Mouse (Mus musculus): ENCODE results near the gene Mknk2. TPM values are rescaled to one million over a fixed set of nuclear protein-coding genes. Genes with fewer than 3 reads are reported as not detected.
A peak's percentile ranks its signal among the peaks of the same experiment; 100 is the strongest.

Gene Mknk2
- polyA plus RNA-seq, 1 experiment from 2014 or later: 46.1 TPM

DNA sequence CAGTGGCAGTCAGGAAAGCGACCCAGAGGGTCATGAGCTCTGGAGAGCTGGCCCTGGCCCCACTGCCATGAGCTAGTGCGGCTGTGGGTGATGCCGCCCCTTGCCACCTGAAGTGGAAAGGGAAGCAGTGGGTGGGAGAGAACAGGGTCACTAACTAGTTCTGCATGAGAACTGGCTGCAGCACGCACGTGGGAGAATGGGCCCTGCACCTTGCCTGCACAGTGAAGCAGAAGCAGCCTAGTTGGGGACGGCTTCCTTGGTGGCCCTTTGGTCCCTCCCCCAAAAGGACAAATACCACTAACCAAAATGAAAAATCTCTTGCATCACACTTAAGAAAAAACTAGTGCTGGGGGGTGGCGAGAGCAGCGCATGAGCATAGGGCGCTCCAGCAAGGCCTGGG lies 20.7 kb upstream of the Mknk2 start:
- no peak for DNase-seq
- no peak overlapping the region for H3K4me3 ChIP-seq (ENCODE audit: low read depth, low read length)
- H3K27ac ChIP-seq (ENCODE audit: low read depth): peak overlapping the region; percentile 80; the same call in 1 of the 2 replicates
- no peak for TF ChIP-seq EP300 (IDR thresholded peaks at IDR 0.05; ENCODE audit: low read depth)
- no peak for TF ChIP-seq CTCF (IDR thresholded peaks at IDR 0.05; ENCODE audit: low read depth)
- ATAC-seq: no peak
- peaks cover 10% of the 10 kb centered on the region for H3K36me3 ChIP-seq (replicated peaks; ENCODE audit: insufficient read depth, low read length)
- 59% methylated on average over 9 of the region's 9 CpGs for WGBS (ENCODE audit: insufficient replicate concordance)
- peak overlapping the region; percentile 61 for H3K9ac ChIP-seq (replicated peaks)
- peaks cover 85% of the 10 kb centered on the region for H3K4me1 ChIP-seq (ENCODE audit: insufficient read depth)
- H3K9me3 ChIP-seq (ENCODE audit: low read length): no peaks in the 10 kb centered on the region
- no peaks in the 10 kb centered on the region for H3K27me3 ChIP-seq (ENCODE audit: insufficient read depth, low read length)
- H3K4me2 ChIP-seq (ENCODE audit: low read depth, low read length): peak overlapping the region; percentile 65

DNA sequence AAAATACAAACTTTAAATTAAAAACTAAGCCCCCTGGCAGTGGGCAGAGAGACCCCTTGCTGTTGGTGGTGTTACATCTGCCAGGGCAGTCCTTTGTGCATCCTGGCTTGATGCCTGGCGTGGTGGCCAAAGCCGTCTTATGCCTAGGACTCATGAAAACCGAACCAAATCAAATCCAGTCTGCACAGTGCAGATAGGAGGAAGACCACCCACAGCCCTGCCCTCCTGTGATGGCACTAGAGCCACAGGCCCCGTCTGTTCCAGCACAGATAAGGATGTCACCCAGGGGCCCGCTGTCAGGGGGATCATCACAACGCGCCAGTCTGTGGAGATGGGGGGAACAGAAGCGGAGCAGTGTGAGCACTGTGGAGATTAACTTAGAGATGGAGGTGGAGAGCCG lies 19.9 kb upstream of the Mknk2 start:
- WGBS (ENCODE audit: insufficient replicate concordance): 41% methylated on average over 9 of the region's 9 CpGs
- Histone ChIP-seq H3K4me1 (ENCODE audit: insufficient read depth) (peaks cover 85% of the 10 kb centered on the region), H3K27ac (ENCODE audit: low read depth) (peak overlapping the region; percentile 80), H3K36me3 (replicated peaks; ENCODE audit: insufficient read depth, low read length) (peaks cover 10% of the 10 kb centered on the region), H3K9me3 (ENCODE audit: low read length) (no peaks in the 10 kb centered on the region), H3K27me3 (ENCODE audit: insufficient read depth, low read length) (no peaks in the 10 kb centered on the region), H3K4me2 (ENCODE audit: low read depth, low read length) (peak overlapping the region; percentile 65), H3K9ac (replicated peaks) (peak overlapping the region; percentile 61), H3K4me3 (ENCODE audit: low read depth, low read length) (peak overlapping the region; percentile 18; the same call in 1 of the 2 replicates)
- peak; percentile 13 for ATAC-seq
- TF ChIP-seq CTCF (IDR thresholded peaks at IDR 0.05; ENCODE audit: low read depth): no peak
- peak; percentile 96 for TF ChIP-seq EP300 (IDR thresholded peaks at IDR 0.05; ENCODE audit: low read depth)
- DNase-seq: peak; percentile 77

DNA sequence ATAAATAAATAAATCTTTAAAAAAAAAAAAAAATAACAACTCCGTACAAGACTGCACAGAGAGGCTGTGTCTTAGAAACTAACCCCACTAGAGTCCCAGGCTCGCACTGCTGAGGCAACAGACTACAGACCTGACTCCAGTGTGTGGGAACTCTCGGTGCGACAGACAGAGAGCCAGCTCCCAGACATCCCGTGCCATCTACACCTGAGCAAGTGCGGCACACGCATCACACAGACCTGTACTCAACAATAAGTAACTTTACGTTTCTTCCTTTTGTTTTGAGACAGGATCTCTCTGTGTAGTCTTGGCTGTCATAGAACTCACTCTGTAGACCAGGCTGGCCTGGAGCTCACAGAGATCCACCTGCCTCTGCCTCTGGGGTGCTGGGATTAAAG lies 19.5 kb upstream of the Mknk2 start:
- peak overlapping the region; percentile 80 for H3K27ac ChIP-seq (ENCODE audit: low read depth)
- TF ChIP-seq CTCF (IDR thresholded peaks at IDR 0.05; ENCODE audit: low read depth) (no peak), EP300 (IDR thresholded peaks at IDR 0.05; ENCODE audit: low read depth) (no peak)
- WGBS (ENCODE audit: insufficient replicate concordance): 74% methylated on average over 8 of the region's 8 CpGs

DNA sequence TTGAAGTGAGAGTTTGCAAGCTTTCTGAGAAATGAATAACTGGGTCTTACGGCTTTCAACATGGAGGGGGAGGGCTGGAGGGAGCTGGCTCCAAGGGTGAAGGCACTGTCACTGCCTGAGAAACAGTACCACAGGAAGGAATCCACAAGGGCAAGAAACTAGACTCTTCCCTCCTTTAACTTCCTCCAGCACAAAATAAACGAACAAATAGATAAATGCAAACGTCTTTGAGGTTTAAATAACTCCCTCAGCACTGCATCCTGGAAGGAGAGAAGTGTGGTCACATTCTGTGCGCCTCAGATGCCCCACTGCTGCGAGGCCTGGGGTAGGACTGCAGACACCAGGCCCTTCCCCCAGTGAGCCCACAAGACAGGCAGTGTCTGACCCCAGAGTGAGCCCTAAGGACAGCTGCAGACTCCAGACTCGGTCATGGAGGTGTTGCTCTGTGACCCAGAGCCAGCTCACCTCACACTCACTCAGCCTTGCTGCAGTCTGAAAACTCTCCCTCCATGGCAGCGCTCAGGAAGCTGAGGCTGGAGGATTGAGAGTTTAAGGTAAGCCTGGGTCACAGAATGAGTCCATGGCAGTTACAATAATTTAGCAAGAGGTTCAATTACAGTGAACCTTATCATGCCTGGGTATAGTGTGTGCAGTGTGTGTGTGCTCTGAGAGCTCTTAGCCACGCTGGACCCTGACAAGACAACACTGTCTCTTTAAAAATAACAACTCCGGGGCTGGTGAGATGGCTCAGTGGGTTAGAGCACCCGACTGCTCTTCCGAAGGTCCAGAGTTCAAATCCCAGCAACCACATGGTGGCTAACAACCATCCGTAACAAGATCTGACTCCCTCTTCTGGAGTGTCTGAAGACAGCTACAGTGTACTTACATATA lies 18.8 kb upstream of the Mknk2 start:
- peak overlapping the region; percentile 47 for H3K4me2 ChIP-seq (ENCODE audit: low read depth, low read length)
- peaks cover 10% of the 10 kb centered on the region for H3K36me3 ChIP-seq (replicated peaks; ENCODE audit: insufficient read depth, low read length)
- no peaks in the 10 kb centered on the region for H3K27me3 ChIP-seq (ENCODE audit: insufficient read depth, low read length)
- no peak overlapping the region for H3K4me3 ChIP-seq (ENCODE audit: low read depth, low read length)
- DNase-seq: no peak
- peak overlapping the region; percentile 95 for H3K27ac ChIP-seq (ENCODE audit: low read depth)
- TF ChIP-seq EP300 (IDR thresholded peaks at IDR 0.05; ENCODE audit: low read depth) (no peak), CTCF (IDR thresholded peaks at IDR 0.05; ENCODE audit: low read depth) (no peak)
- peaks cover 93% of the 10 kb centered on the region for H3K4me1 ChIP-seq (ENCODE audit: insufficient read depth)
- ATAC-seq: no peak
- H3K9ac ChIP-seq (replicated peaks): peak overlapping the region; percentile 26
- 32% methylated on average over 11 of the region's 12 CpGs for WGBS (ENCODE audit: insufficient replicate concordance)
- no peaks in the 10 kb centered on the region for H3K9me3 ChIP-seq (ENCODE audit: low read length)

More for the DNA sequence above, 19.5 kb upstream of the Mknk2 start:
- H3K36me3 ChIP-seq (replicated peaks; ENCODE audit: insufficient read depth, low read length): peaks cover 10% of the 10 kb centered on the region
- peaks cover 88% of the 10 kb centered on the region for H3K4me1 ChIP-seq (ENCODE audit: insufficient read depth)
- ATAC-seq (no peak), DNase-seq (no peak)
- no peak overlapping the region for H3K9ac ChIP-seq (replicated peaks)
- H3K4me2 ChIP-seq (ENCODE audit: low read depth, low read length): peak overlapping the region; percentile 65
- no peaks in the 10 kb centered on the region for H3K9me3 ChIP-seq (ENCODE audit: low read length)
- H3K4me3 ChIP-seq (ENCODE audit: low read depth, low read length): peak overlapping the region; percentile 18; the same call in 1 of the 2 replicates
- no peaks in the 10 kb centered on the region for H3K27me3 ChIP-seq (ENCODE audit: insufficient read depth, low read length)

DNA sequence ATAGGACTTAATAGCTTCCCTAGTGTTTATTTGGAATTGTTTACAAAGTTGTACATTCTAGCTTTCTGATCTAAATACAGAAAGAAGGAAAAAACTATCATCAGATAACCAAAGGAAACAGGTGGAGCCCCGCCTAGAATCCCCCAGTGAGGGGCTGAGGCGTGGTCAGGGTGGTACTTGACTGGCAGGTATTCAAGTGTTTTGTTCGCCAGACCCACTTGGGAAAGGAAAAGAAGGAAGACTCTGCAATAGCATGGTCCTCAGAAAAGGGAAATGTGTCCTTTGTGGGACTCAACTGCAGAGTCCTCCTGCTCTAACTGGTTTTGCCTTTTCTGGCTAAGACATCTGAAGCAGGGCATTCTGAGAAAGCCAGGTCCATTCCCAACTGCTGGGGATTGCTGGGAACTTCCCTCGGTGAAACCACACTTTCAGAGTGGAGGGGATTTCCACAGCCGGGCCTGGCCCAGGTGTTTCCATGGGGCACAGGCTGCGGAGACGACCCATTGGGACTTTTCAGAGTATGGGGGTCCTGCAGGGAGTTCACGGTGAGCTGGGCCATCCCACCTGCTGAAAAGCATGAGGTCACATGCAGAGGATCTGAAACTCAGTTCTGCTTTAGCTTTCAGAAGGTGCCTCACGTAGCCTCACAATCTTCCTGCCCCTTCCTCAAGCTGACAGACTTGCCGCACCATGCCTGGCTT lies 18.0 kb upstream of the Mknk2 start:
- no peak overlapping the region for H3K4me3 ChIP-seq (ENCODE audit: low read depth, low read length)
- no peaks in the 10 kb centered on the region for H3K27me3 ChIP-seq (ENCODE audit: insufficient read depth, low read length)
- no peaks in the 10 kb centered on the region for H3K9me3 ChIP-seq (ENCODE audit: low read length)
- peaks cover 12% of the 10 kb centered on the region for H3K36me3 ChIP-seq (replicated peaks; ENCODE audit: insufficient read depth, low read length)
- no peak for TF ChIP-seq EP300 (IDR thresholded peaks at IDR 0.05; ENCODE audit: low read depth)
- TF ChIP-seq CTCF (IDR thresholded peaks at IDR 0.05; ENCODE audit: low read depth): no peak
- H3K27ac ChIP-seq (ENCODE audit: low read depth): peak overlapping the region; percentile 95
- peaks cover 89% of the 10 kb centered on the region for H3K4me1 ChIP-seq (ENCODE audit: insufficient read depth)
- peak overlapping the region; percentile 47 for H3K4me2 ChIP-seq (ENCODE audit: low read depth, low read length)
- DNase-seq (no peak), ATAC-seq (no peak)
- WGBS (ENCODE audit: insufficient replicate concordance): 37% methylated on average over 10 of the region's 10 CpGs
- peak overlapping the region; percentile 26 for H3K9ac ChIP-seq (replicated peaks)

DNA sequence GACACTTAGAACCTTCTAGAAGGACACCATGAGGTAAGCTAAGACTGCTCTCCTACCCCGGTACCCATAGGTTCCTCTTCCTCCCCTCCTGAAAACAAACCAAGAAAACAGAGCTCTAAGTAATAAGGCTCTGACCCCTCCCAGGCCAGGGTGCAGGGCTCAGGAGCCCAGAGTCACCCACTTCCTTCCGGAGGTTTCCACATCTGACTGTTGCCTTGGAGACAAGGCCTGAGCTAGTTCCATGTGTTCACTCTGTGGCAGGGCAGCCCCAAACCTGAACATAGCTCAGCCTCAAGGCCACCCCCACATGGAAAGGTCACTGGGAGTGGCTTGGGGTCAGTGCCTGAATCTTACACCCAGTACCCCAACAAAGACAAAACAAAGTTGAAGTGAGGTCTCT lies 17.3 kb upstream of the Mknk2 start:
- peak overlapping the region; percentile 50 for H3K4me2 ChIP-seq (ENCODE audit: low read depth, low read length)
- 27% methylated on average over 2 of the region's 2 CpGs for WGBS (ENCODE audit: insufficient replicate concordance)
- no peaks in the 10 kb centered on the region for H3K9me3 ChIP-seq (ENCODE audit: low read length)
- peak; percentile 78 for DNase-seq
- H3K27me3 ChIP-seq (ENCODE audit: insufficient read depth, low read length): no peaks in the 10 kb centered on the region
- peak; percentile 53; the same call in 1 of the 2 replicates for TF ChIP-seq EP300 (IDR thresholded peaks at IDR 0.05; ENCODE audit: low read depth)
- no peak for TF ChIP-seq CTCF (IDR thresholded peaks at IDR 0.05; ENCODE audit: low read depth)
- peak; percentile 37 for ATAC-seq
- H3K9ac ChIP-seq (replicated peaks): peak overlapping the region; percentile 48
- 0 out of 2 replicates have a peak overlapping the region, but pooled peaks have one; percentile 8 for H3K4me3 ChIP-seq (ENCODE audit: low read depth, low read length)
- peak overlapping the region; percentile 95 for H3K27ac ChIP-seq (ENCODE audit: low read depth)
- peaks cover 81% of the 10 kb centered on the region for H3K4me1 ChIP-seq (ENCODE audit: insufficient read depth)
- peaks cover 19% of the 10 kb centered on the region for H3K36me3 ChIP-seq (replicated peaks; ENCODE audit: insufficient read depth, low read length)

Data from liver, postnatal 0 days (tissue).